Mouse (Mus musculus): Measurements from ENCODE around the gene Ddx56.
"Not testable (repeated sequence)": the region's sequence is repeated elsewhere in the genome, so short reads cannot be mapped to it uniquely, and the experiment has no call there.

Gene Ddx56

DNA sequence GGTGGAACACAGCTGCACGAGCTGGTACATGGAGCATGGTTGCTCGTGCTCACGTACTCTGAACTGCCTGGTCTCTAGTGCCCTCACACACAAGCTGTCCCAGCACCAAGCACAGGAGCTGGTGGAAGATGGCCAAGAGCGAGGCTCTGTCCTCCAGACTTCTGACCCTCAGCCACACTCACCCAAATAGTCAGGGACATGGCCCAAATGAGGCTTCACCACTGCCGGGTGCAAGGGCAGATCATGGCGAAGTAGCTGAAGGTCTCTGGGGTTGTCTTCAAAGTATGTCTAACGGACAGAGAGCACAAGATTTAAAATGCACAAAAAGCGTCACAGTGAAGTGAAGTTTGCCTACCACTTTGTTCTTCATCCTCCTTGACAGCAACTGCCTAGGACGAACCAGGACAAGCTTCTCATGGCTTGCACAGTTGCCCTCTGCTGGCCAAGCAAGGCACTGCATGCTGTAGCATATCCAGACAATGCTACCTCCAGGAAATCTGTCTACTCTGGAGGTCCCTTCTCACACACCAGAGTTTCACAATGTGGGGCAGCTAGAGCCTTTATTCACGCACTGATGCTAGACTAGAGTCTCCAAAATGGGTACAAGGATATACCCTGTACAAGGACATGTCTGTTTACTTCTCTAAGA lies 6.0 kb downstream of the Ddx56 start:
- peak; percentile 88 for DNase-seq

DNA sequence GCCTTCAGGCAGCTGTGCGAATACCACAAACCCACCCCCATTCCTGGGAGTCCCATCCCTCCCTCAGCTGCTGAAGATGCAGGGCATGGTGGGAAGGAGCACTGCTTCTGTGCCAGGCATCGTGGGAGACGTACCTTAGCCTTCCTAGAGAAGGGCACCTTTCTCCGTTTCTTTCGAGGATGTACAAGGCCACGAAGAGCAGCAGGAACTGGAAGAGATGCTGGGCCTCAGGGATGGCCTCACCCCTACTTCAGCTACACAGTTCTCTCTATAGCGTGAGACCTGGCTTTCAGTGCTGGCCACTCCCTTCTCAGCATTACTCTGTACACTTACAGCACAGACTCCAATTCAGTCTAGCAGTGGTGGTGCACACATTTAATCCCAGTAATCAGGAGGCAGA lies 8.2 kb downstream of the Ddx56 start:
- no peak for DNase-seq

DNA sequence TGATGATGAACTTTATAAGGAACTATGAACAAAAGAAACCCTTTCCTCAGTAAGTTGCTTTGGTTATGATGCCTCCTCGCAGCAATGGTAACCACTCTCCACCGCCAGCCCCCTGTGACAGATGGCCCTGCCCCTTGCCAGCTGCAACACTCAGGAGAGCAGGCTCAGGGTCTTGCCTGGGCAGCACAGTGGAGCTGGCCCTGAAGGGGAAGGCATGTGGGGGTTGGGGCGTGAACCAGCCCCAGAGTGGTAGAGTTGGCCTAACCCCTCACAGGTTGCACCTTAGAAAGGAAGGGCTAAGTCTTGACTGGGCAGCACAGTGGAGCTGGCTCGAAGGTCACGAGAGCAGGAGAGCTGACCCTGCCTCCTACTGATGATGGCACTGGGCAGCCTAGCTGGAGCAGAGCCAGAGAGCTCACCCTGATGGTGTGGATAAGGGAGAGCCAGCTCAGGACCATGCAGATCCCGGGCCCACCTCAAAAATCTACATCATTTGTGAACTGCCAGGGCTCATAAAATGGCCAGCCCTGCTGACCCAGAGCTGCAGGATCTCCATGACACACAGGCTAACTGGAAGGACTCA lies 11.0 kb downstream of the Ddx56 start:
- peak; percentile 54 for DNase-seq

DNA sequence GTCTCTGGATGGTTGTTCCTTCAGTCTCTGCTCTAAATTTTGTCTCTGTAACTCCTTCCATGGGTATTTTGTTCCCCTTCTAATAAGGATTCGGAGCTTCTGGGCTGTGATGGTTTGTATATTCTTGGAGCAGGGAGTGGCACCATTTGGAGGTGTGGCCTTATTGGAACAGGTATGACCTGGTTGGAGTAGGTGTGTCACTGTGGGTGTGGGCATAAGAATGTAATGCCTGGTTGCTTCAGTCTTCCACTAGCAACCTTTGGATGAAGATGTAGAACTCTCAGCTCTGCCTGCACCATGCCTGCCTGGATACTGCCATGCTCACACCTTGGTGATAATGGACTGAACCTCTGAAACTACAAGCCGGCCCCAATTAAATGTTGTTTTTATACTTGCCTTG lies 13.0 kb downstream of the Ddx56 start:
- DNase-seq, result not testable (repeated sequence)

DNA sequence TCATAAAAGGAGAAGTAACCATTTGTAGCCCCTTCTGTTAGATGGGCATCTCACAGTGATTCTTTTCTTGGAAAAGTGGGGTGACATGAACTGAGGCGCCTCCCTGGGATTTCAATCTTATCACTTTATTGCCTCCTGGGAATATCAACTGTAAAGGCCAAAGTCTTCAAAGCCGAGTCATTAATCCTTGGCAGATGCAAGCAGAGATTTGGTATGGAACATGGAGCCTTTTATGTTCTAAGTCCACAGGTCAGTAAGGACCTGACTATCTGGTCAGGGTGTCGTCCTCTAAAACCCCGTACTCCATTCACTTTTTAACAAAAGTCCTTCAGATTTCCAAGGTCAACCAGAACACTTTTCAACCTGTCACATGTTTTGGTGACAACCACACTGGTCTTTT lies 14.7 kb downstream of the Ddx56 start:
- DNase-seq, result no peak

- DNase-seq, result no peak
Observed at GRCm38 (mm10) chr11:6252248-6252647, 15.3 kb downstream of the Ddx56 start.

DNA sequence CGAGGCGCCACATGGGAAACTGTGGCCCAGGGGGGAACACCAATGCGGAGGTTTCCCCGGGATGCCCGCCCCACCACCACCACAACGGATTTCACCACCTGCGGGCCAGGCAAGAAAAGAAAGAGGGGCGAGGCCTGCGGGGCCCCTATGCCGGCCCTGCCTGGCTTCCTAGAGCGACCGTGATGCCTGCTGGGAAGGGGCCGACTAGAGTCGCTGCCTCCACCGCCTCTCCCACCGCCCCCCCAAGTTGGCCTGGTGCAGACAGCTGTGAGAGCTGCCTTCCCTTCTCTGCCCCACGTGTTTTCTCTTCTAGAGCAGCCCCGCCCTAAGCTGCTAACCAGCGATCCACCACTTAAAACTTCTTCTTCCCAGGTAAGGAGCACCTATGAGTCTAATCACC lies 22.9 kb downstream of the Ddx56 start:
- no peak for DNase-seq

- DNase-seq, result no peak
Observed at GRCm38 (mm10) chr11:6233025-6233424, 34.5 kb downstream of the Ddx56 start.

DNA sequence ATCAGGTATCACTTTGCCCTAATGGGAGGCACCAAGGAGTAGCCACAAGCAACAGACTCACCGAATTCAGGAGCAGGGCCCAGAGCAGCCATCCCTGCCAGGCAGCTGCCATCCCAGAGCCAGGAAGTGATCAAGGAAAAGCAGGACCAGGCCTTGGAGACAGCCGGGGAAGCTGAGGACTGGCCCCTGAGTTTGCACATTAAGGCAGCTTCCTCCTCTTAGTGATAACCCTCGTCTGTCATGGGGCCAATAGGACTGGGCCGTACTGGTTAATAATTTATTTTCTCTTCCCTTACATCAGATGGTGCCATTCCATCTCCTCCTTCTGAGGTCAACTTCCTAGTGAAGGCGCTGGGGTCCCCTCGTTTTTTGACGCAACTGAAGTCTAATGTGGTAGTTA lies 37.6 kb downstream of the Ddx56 start, which contains the start of gene Npc1l1:
Gene Npc1l1, minus strand, starts transcription at position 132 of the 400 bp plus-strand sequence.
- no peak for DNase-seq

GRCm38 (mm10) chr11:6224541-6225229 lies 42.9 kb downstream of the Ddx56 start:
- DNase-seq, result peak; percentile 21

- DNase-seq, result no peak
Observed at GRCm38 (mm10) chr11:6222187-6222586, 45.4 kb downstream of the Ddx56 start.

GRCm38 (mm10) chr11:6219967-6220366 lies 47.6 kb downstream of the Ddx56 start:
- no peak for DNase-seq

DNA sequence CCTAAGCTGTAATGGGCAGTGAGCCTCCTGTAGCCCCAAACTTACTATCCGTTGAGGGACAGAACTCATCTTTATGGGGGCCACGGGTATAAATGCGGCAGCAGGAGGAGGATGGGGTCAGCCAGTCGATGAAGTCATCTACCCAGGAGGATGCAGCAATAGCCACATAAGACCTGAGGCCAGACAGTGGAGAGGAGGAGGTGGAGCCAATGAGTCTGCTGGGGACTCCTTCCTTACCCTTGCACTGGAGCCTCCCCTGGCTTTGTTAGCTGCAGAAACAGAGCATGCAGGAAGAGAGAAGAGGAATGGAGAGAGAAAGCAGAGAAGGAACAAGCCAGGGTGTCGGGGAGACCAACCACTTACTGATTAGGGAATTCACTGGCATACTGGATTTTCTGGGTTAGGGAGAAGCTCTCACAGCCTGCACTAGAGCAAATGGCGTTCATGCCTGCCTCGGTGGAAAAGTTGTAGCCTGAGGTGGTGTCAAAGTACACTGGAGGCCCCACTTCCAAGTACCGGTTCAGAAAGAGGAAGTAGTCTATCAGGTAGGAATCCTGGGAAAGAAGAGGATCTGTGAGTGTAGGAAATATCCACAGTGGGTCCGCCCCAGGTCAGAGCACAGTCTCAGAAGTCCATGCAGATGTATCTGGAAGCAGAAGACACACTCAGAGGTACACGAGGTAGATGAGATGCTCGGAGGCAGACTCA lies 49.2 kb downstream of the Ddx56 start:
- no peak for DNase-seq

- DNase-seq, result no peak
Observed at GRCm38 (mm10) chr11:6216834-6217233, 50.7 kb downstream of the Ddx56 start.
